Mouse (Mus musculus) MEL (cell line): Measurements from ENCODE around the gene Tex38. TPM values are rescaled to one million over a fixed set of nuclear protein-coding genes. Genes with fewer than 3 reads are reported as not detected.
A peak's percentile ranks its signal among the peaks of the same experiment; 100 is the strongest.

Source experiments
- BHLHE40 ChIP-seq: IDR thresholded peaks from 2 replicates; pipeline ENCODE4 v1.6.1; 2012; ENCODE audit warnings: low read depth, mild to moderate bottlenecking, inconsistent platforms, low read length, improper control_type of control experiment, borderline replicate concordance
- CHD1 ChIP-seq: IDR thresholded peaks from 2 replicates; pipeline ENCODE4 v1.6.1; 2012; ENCODE audit warnings: low read depth, mild to moderate bottlenecking, inconsistent platforms, low read length, improper control_type of control experiment
- CHD2 ChIP-seq: IDR thresholded peaks from 2 replicates; pipeline ENCODE4 v1.6.1; 2011; ENCODE audit warnings: low read length, improper control_type of control experiment
- CTCF ChIP-seq, 3 experiments: IDR thresholded peaks in 2 of 3; conservative IDR thresholded peaks in 1 of 3; 2 replicates each; pipeline ENCODE4 v1.5.1; 2011 to 2012; ENCODE audit warnings: low read length in 3 of 3, low read depth in 2 of 3, mild to moderate bottlenecking in 2 of 3, improper control_type of control experiment in 1 of 3, inconsistent platforms in 1 of 3, mixed read lengths in 1 of 3, moderate library complexity in 1 of 3; ENCODE audit not compliant: control insufficient read depth in 1 of 3, insufficient read depth in 1 of 3, poor library complexity in 1 of 3, severe bottlenecking in 1 of 3
- E2F4 ChIP-seq: IDR thresholded peaks from 2 replicates; pipeline ENCODE4 v1.6.1; 2011; ENCODE audit warnings: low read depth, low read length, improper control_type of control experiment, borderline replicate concordance
- EP300 ChIP-seq, 2 experiments: IDR thresholded peaks; 2 replicates each; pipeline ENCODE4 v1.6.1; 2011; ENCODE audit warnings: improper control_type of control experiment in 2 of 2, low read length in 2 of 2, low read depth in 1 of 2, mild to moderate bottlenecking in 1 of 2
- GATA1 ChIP-seq: IDR thresholded peaks from 2 replicates; pipeline ENCODE4 v1.6.1; 2011; ENCODE audit warnings: low read depth, low read length, improper control_type of control experiment
- KAT2A ChIP-seq: conservative IDR thresholded peaks from 2 replicates; pipeline ENCODE4 v1.6.1; 2012; ENCODE audit warnings: low read depth, low read length, improper control_type of control experiment, inconsistent platforms
- MAFK ChIP-seq: IDR thresholded peaks from 2 replicates; pipeline ENCODE4 v1.6.1; 2011; ENCODE audit warnings: low read depth, mild to moderate bottlenecking, low read length, improper control_type of control experiment, borderline replicate concordance
- MAX ChIP-seq: IDR thresholded peaks from 2 replicates; pipeline ENCODE4 v1.6.1; 2011; ENCODE audit warnings: low read length, improper control_type of control experiment
- MXI1 ChIP-seq: IDR thresholded peaks from 2 replicates; pipeline ENCODE4 v1.6.1; 2011; ENCODE audit warnings: mild to moderate bottlenecking, low read depth, low read length, improper control_type of control experiment
- NELFE ChIP-seq: IDR thresholded peaks from 2 replicates; pipeline ENCODE4 v1.6.1; 2011; ENCODE audit warnings: low read depth, low read length, improper control_type of control experiment
- NRF1 ChIP-seq: IDR thresholded peaks from 2 replicates; pipeline ENCODE4 v1.6.1; 2014; ENCODE audit warnings: low read depth, mild to moderate bottlenecking, inconsistent platforms, low read length, improper control_type of control experiment, moderate library complexity; ENCODE audit not compliant: poor library complexity, insufficient read depth, severe bottlenecking
- POLR2AphosphoS2 ChIP-seq: IDR thresholded peaks from 2 replicates; pipeline ENCODE4 v1.6.1; 2011; ENCODE audit warnings: low read length, improper control_type of control experiment
- RAD21 ChIP-seq: IDR thresholded peaks from 2 replicates; pipeline ENCODE4 v1.6.1; 2011; ENCODE audit warnings: mild to moderate bottlenecking, low read depth, low read length, improper control_type of control experiment
- RCOR1 ChIP-seq: IDR thresholded peaks from 2 replicates; pipeline ENCODE4 v1.6.1; 2012; ENCODE audit warnings: low read depth, mild to moderate bottlenecking, inconsistent platforms, low read length, improper control_type of control experiment
- SIN3A ChIP-seq: IDR thresholded peaks from 2 replicates; pipeline ENCODE4 v1.6.1; 2012; ENCODE audit warnings: low read length, improper control_type of control experiment, inconsistent platforms
- SMC3 ChIP-seq: IDR thresholded peaks from 2 replicates; pipeline ENCODE4 v1.6.1; 2011; ENCODE audit warnings: low read depth, low read length, improper control_type of control experiment
- TBP ChIP-seq: IDR thresholded peaks from 2 replicates; pipeline ENCODE4 v1.8.0; 2011; ENCODE audit warnings: low read depth, low read length, improper control_type of control experiment
- TCF12 ChIP-seq: IDR thresholded peaks from 2 replicates; pipeline ENCODE4 v1.6.1; 2014; ENCODE audit warnings: low read depth, mild to moderate bottlenecking, inconsistent platforms, low read length, improper control_type of control experiment, moderate library complexity
- UBTF ChIP-seq: IDR thresholded peaks from 2 replicates; pipeline ENCODE4 v1.6.1; 2012; ENCODE audit warnings: low read depth, mild to moderate bottlenecking, inconsistent platforms, low read length, improper control_type of control experiment, moderate library complexity, borderline replicate concordance; ENCODE audit not compliant: insufficient read depth
- USF1 ChIP-seq: IDR thresholded peaks from 2 replicates; pipeline ENCODE4 v1.6.1; 2014; ENCODE audit warnings: low read depth, mild to moderate bottlenecking, inconsistent platforms, low read length, improper control_type of control experiment, moderate library complexity
- USF2 ChIP-seq, 2 experiments: IDR thresholded peaks; 2 replicates each; pipeline ENCODE4 v1.6.1; 2011 to 2012; ENCODE audit warnings: improper control_type of control experiment in 2 of 2, low read length in 2 of 2, borderline replicate concordance in 1 of 2, inconsistent platforms in 1 of 2, low read depth in 1 of 2, mild to moderate bottlenecking in 1 of 2; ENCODE audit not compliant: insufficient read depth in 1 of 2
- ZC3H11A ChIP-seq: IDR thresholded peaks from 2 replicates; pipeline ENCODE4 v1.6.1; 2012; ENCODE audit warnings: low read depth, mild to moderate bottlenecking, inconsistent platforms, low read length, improper control_type of control experiment
- ZKSCAN1 ChIP-seq: IDR thresholded peaks from 2 replicates; pipeline ENCODE4 v1.6.1; 2012; ENCODE audit warnings: low read depth, mild to moderate bottlenecking, inconsistent platforms, low read length, improper control_type of control experiment, moderate library complexity
- ZMIZ1 ChIP-seq: IDR thresholded peaks from 2 replicates; pipeline ENCODE4 v1.6.1; 2012; ENCODE audit warnings: low read depth, mild to moderate bottlenecking, inconsistent platforms, low read length, improper control_type of control experiment, moderate library complexity
- ZNF384 ChIP-seq: IDR thresholded peaks from 2 replicates; pipeline ENCODE4 v1.6.1; 2012; ENCODE audit warnings: low read depth, mild to moderate bottlenecking, inconsistent platforms, low read length, improper control_type of control experiment
- polyA plus RNA-seq, 2 experiments: library from polyadenylated mRNA; stranded (reverse) in 1 of 2; unstranded in 1 of 2; fragments of >175 nt in 1 of 2; fragments of >200 nt in 1 of 2; gene quantifications; 2 replicates each; pipeline versions ENCODE4 v1.2.1 to v1.2.4; 2012; ENCODE audit warnings: low replicate concordance in 2 of 2, low read depth in 1 of 2; ENCODE audit not compliant: insufficient read length in 2 of 2, insufficient read depth in 1 of 2, missing spikeins in 1 of 2
- total RNA-seq: library from RNA; depleted of rRNA; stranded (reverse); fragments of 300-350 nt; gene quantifications from 2 replicates; pipeline ENCODE4 v1.2.3, GENCODE M21; 2012

Tex38 gene
- total and polyA plus RNA-seq, 3 experiments: 0.15 TPM; not detected in 2

DNA sequence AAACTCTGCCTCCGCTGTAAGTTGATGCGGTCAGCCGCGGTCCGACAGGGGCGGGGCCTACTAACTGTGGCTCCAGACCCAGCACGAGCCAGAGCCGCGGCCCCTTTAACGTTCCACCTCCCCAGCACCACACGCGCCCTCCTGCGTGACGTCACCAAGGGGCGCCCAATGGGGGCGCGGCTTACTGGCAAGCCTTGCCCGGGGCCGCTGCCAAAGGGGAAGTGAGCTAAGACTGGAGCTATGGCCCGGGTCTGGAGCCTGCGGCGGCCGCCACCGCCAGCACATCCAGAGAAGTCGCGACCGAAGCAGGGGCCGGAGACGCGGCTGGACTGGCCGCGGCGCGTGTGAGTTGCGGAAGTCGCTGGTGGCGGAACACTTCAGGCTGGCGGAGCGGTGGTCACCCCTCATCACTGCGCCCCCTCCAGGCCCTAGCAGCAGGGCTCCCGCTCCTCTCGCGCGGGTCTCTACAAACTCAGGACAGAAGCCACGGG, 43.2 kb downstream of the Tex38 start, which contains the start of gene Efcab14 (continued):
- TF ChIP-seq ZC3H11A (no peak), CTCF (IDR thresholded peaks at IDR 0.05 in 2 of 3, conservative IDR thresholded peaks at IDR 0.05 in 1 of 3; ENCODE audit: control insufficient read depth in 1 of 3, insufficient read depth in 1 of 3, low read depth in 2 of 3, low read length in 3 of 3, poor library complexity in 1 of 3, severe bottlenecking in 1 of 3) (peak; percentile 7 to 52 (median 20); a peak in 3 of 6 replicates), UBTF (no peak), BHLHE40 (peak; percentile 74; the same call in 1 of the 2 replicates), GATA1 (no peak), MXI1 (peak; percentile 66), E2F4 (no peak), RAD21 (no peak), SIN3A (peak; percentile 99), NRF1 (peak; percentile 27; the same call in 1 of the 2 replicates), TBP (no peak; the same call in 1 of the 2 replicates), CHD1 (no peak), MAX (peak; percentile 82), NELFE (peak; percentile 81), CHD2 (no peak), EP300 (IDR thresholded peaks at IDR 0.05; ENCODE audit: low read depth in 1 of 2, low read length in 2 of 2) (peak in 1 of 2 experiments; percentile 48; a peak in 2 of 4 replicates), POLR2AphosphoS2 (peak; percentile 68; the same call in 1 of the 2 replicates), ZKSCAN1 (no peak), TCF12 (peak; percentile 47; the same call in 1 of the 2 replicates), SMC3 (no peak), ZMIZ1 (peak; percentile 43; the same call in 1 of the 2 replicates), USF1 (peak; percentile 68), USF2 (IDR thresholded peaks at IDR 0.05; ENCODE audit: borderline replicate concordance in 1 of 2, insufficient read depth in 1 of 2, low read depth in 1 of 2, low read length in 2 of 2) (no peak), RCOR1 (no peak), KAT2A (peak; percentile 70; the same call in 1 of the 2 replicates), ZNF384 (no peak), MAFK (no peak)
